Mouse (Mus musculus) stomach, embryonic 16.5 days (tissue): ENCODE data around the gene Lrrc20. TPM values are rescaled to one million over a fixed set of nuclear protein-coding genes. Genes with fewer than 3 reads are reported as not detected.

ENCODE experiments used
- ATAC-seq: fragments of 200-750 bp; cut with Nextera tagmentation; 2 replicates; pipeline ENCODE4 v1.8.0; 2017; ENCODE audit warnings: moderate number of reproducible peaks, moderate TSS enrichment; ENCODE audit not compliant: insufficient read depth, low FRiP score
- H3K27ac ChIP-seq: fragments of 300-500 bp; sonication (generic); 2 replicates; pipeline ENCODE4 v1.5.1; 2014; ENCODE audit warnings: low read length
- H3K27me3 ChIP-seq: fragments of 300-500 bp; sonication (generic); 2 replicates; pipeline ENCODE4 v1.6.1; 2014; ENCODE audit warnings: low read length, control low read depth, mixed read lengths; ENCODE audit not compliant: control insufficient read depth, insufficient read depth
- H3K36me3 ChIP-seq: fragments of 300-500 bp; sonication (generic); 2 replicates; pipeline ENCODE4 v1.6.1; 2014; ENCODE audit warnings: low read length; ENCODE audit not compliant: control insufficient read depth, insufficient read depth
- H3K4me1 ChIP-seq: fragments of 300-500 bp; sonication (generic); 2 replicates; pipeline ENCODE4 v1.6.1; 2014; ENCODE audit warnings: low read length, control low read depth, mixed read lengths; ENCODE audit not compliant: control insufficient read depth, insufficient read depth
- H3K4me2 ChIP-seq: fragments of 300-500 bp; sonication (generic); 2 replicates; pipeline ENCODE4 v1.6.1; 2014; ENCODE audit warnings: low read depth, low read length, mixed read lengths
- H3K4me3 ChIP-seq: fragments of 300-500 bp; sonication (generic); replicated peaks from 2 replicates; pipeline ENCODE4 v1.5.1; 2014; ENCODE audit warnings: mild to moderate bottlenecking, low read length
- H3K9ac ChIP-seq: fragments of 300-500 bp; sonication (generic); 2 replicates; pipeline ENCODE4 v1.6.1; 2014; ENCODE audit warnings: low read length
- H3K9me3 ChIP-seq: fragments of 300-500 bp; sonication (generic); replicated peaks from 2 replicates; pipeline ENCODE4 v1.6.1; 2016; ENCODE audit warnings: low read length, control low read depth; ENCODE audit not compliant: control insufficient read depth
- WGBS: fragments of 180-500 bp; shearing (Covaris S2); extraction: QIAGEN DNeasy Blood & Tissue Kit; methylation state at CpG from one replicate; pipeline ENCODE4 v1.1.7; 2014; 5-methylcytosine and 5-hydroxymethylcytosine counted together
- polyA plus RNA-seq: library from polyadenylated mRNA; unstranded; fragments of >200 nt; fragmentation: Nextera tagmentation; extraction: Ambion mirVana; gene quantifications from 2 replicates; pipeline ENCODE4 v1.2.1, GENCODE M21; 2015

Lrrc20 gene
- polyA plus RNA-seq, 1 experiment from 2014 or later, result 5.6 TPM

- Histone ChIP-seq H3K9ac (no peak overlapping the region; the same call in 1 of the 2 replicates), H3K27ac (no peak overlapping the region), H3K9me3 (no peaks in the 10 kb centered on the region), H3K4me3 (no peak overlapping the region), H3K36me3 (no peaks in the 10 kb centered on the region), H3K27me3 (no peaks in the 10 kb centered on the region), H3K4me1 (no peaks in the 10 kb centered on the region), H3K4me2 (no peak overlapping the region)
- no peak for ATAC-seq
- WGBS, result 45% methylated on average over 12 of the region's 12 CpGs
These were observed 41.9 kb downstream of the Lrrc20 start for GRCm38 (mm10) chr10:61517296-61518071.

- no peak overlapping the region for H3K4me2 ChIP-seq
- H3K27me3 ChIP-seq, result no peaks in the 10 kb centered on the region
- no peak overlapping the region for H3K4me3 ChIP-seq
- H3K27ac ChIP-seq, result no peak overlapping the region
- no peaks in the 10 kb centered on the region for H3K4me1 ChIP-seq
- WGBS, result 92% methylated on average over 9 of the region's 9 CpGs
- no peak overlapping the region for H3K9ac ChIP-seq
- no peak for ATAC-seq
- H3K36me3 ChIP-seq, result no peaks in the 10 kb centered on the region
- no peaks in the 10 kb centered on the region for H3K9me3 ChIP-seq
These were observed 42.7 kb downstream of the Lrrc20 start for GRCm38 (mm10) chr10:61518320-61518719.

GRCm38 (mm10) chr10:61519491-61519890 lies 43.9 kb downstream of the Lrrc20 start:
- Histone ChIP-seq H3K9me3 (no peaks in the 10 kb centered on the region), H3K9ac (no peak overlapping the region), H3K27me3 (no peaks in the 10 kb centered on the region), H3K27ac (no peak overlapping the region), H3K4me2 (no peak overlapping the region), H3K4me1 (no peaks in the 10 kb centered on the region), H3K36me3 (no peaks in the 10 kb centered on the region), H3K4me3 (no peak overlapping the region)
- WGBS, result 53% methylated on average over 2 of the region's 2 CpGs
- ATAC-seq, result no peak

GRCm38 (mm10) chr10:61520714-61521113 lies 45.1 kb downstream of the Lrrc20 start:
- 88% methylated on average over 6 of the region's 6 CpGs for WGBS
- Histone ChIP-seq H3K4me1 (no peaks in the 10 kb centered on the region), H3K9me3 (no peaks in the 10 kb centered on the region), H3K9ac (no peak overlapping the region), H3K27ac (no peak overlapping the region), H3K27me3 (no peaks in the 10 kb centered on the region), H3K4me3 (no peak overlapping the region), H3K36me3 (no peaks in the 10 kb centered on the region), H3K4me2 (no peak overlapping the region)
- no peak for ATAC-seq

- no peak for ATAC-seq
- Histone ChIP-seq H3K27me3 (no peaks in the 10 kb centered on the region), H3K4me3 (no peak overlapping the region), H3K4me2 (no peak overlapping the region), H3K27ac (no peak overlapping the region), H3K9me3 (no peaks in the 10 kb centered on the region), H3K4me1 (peaks cover 7% of the 10 kb centered on the region), H3K36me3 (no peaks in the 10 kb centered on the region), H3K9ac (no peak overlapping the region)
- WGBS, result 83% methylated on average over 3 of the region's 3 CpGs
These were observed 55.3 kb downstream of the Lrrc20 start for GRCm38 (mm10) chr10:61530936-61531335.

GRCm38 (mm10) chr10:61533285-61533684 lies 57.7 kb downstream of the Lrrc20 start:
- no peak for ATAC-seq
- peaks cover 16% of the 10 kb centered on the region for H3K4me1 ChIP-seq
- no peaks in the 10 kb centered on the region for H3K27me3 ChIP-seq
- H3K4me3 ChIP-seq, result no peak overlapping the region
- H3K9ac ChIP-seq, result no peak overlapping the region
- 84% methylated on average over 7 of the region's 7 CpGs for WGBS
- no peak overlapping the region for H3K4me2 ChIP-seq
- no peak overlapping the region for H3K27ac ChIP-seq
- H3K9me3 ChIP-seq, result no peaks in the 10 kb centered on the region
- H3K36me3 ChIP-seq, result no peaks in the 10 kb centered on the region

GRCm38 (mm10) chr10:61534371-61535101 lies 58.9 kb downstream of the Lrrc20 start:
- peak; percentile 47; the same call in 1 of the 2 replicates for ATAC-seq
- H3K4me2 ChIP-seq, result no peak overlapping the region
- H3K9me3 ChIP-seq, result no peaks in the 10 kb centered on the region
- peak overlapping the region; percentile 13 for H3K27ac ChIP-seq
- H3K4me1 ChIP-seq, result peaks cover 16% of the 10 kb centered on the region
- H3K27me3 ChIP-seq, result no peaks in the 10 kb centered on the region
- 68% methylated on average over 3 of the region's 3 CpGs for WGBS
- H3K9ac ChIP-seq, result no peak overlapping the region
- no peaks in the 10 kb centered on the region for H3K36me3 ChIP-seq
- H3K4me3 ChIP-seq, result no peak overlapping the region

GRCm38 (mm10) chr10:61535441-61535840 lies 59.8 kb downstream of the Lrrc20 start:
- Histone ChIP-seq H3K27me3 (no peaks in the 10 kb centered on the region), H3K36me3 (no peaks in the 10 kb centered on the region), H3K27ac (peak overlapping the region; percentile 7), H3K4me2 (no peak overlapping the region), H3K4me3 (no peak overlapping the region), H3K4me1 (peaks cover 16% of the 10 kb centered on the region), H3K9me3 (no peaks in the 10 kb centered on the region), H3K9ac (no peak overlapping the region)
- 84% methylated on average over 4 of the region's 4 CpGs for WGBS
- ATAC-seq, result no peak
